Mouse (Mus musculus): ENCODE data around the gene C5ar2.

C5ar2 gene

GRCm38 (mm10) chr7:16196616-16197015 is 47.3 kb downstream of the C5ar2 start:
- no peak for DNase-seq

DNA sequence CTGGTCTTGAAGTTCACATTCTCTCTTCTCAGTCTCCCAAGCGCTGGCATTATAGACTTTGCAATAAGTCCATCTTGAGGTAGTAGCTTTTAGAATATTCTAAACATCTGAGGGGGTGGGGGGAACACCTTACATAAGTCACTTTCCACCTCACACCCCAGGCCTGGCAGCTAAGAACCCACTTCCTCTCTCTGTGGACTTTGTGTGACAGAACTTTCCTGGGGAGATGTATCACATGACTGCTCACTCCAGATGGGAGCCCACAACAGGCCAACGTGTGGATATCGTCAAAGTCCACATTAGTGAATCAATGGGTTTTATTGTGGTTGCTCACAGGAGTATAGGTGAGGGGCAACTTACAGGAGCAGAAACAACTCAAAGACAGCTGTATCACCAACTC is 50.3 kb downstream of the C5ar2 start:
- no peak for DNase-seq

- DNase-seq, result peak; percentile 74
These were observed 51.6 kb downstream of the C5ar2 start for GRCm38 (mm10) chr7:16192315-16192714.

GRCm38 (mm10) chr7:16187494-16187893 is 56.5 kb downstream of the C5ar2 start:
- DNase-seq, result no peak

Measured in right cerebral cortex, postnatal 14 days (tissue).